Mouse (Mus musculus) CH12.LX (cell line): ENCODE measurements around the gene Zswim8. TPM values are rescaled to one million over a fixed set of nuclear protein-coding genes. Genes with fewer than 3 reads are reported as not detected.

Source experiments
- DNase-seq: peaks from one replicate; pipeline ENCODE4 v3.0.0-alpha.2; 2013; ENCODE audit errors: extremely low read depth
- H3K27ac ChIP-seq: 2 replicates; pipeline ENCODE4 v1.5.1; 2012; ENCODE audit warnings: low read depth, mild to moderate bottlenecking, control low read depth, moderate library complexity; ENCODE audit not compliant: insufficient read depth
- H3K27me3 ChIP-seq: replicated peaks from 2 replicates; pipeline ENCODE3; 2012; ENCODE audit warnings: inconsistent platforms
- H3K36me3 ChIP-seq, 2 experiments: replicated peaks in 1 of 2; 2 replicates each; pipeline versions ENCODE3 to v1.6.1; 2012; ENCODE audit warnings: inconsistent platforms in 1 of 2, low read length in 1 of 2, mild to moderate bottlenecking in 1 of 2, mixed read lengths in 1 of 2, moderate library complexity in 1 of 2; ENCODE audit not compliant: control insufficient read depth in 1 of 2, insufficient read depth in 1 of 2
- H3K4me1 ChIP-seq, 2 experiments: 2 replicates each; pipeline ENCODE4 v1.6.1; 2012; ENCODE audit warnings: inconsistent platforms in 1 of 2, moderate library complexity in 1 of 2; ENCODE audit not compliant: insufficient read depth in 2 of 2, control insufficient read depth in 1 of 2
- H3K4me2 ChIP-seq: 2 replicates; pipeline ENCODE4 v1.6.1; 2012; ENCODE audit warnings: low read depth, mild to moderate bottlenecking, control low read depth; ENCODE audit not compliant: poor library complexity, insufficient read depth, severe bottlenecking
- H3K4me3 ChIP-seq, 3 experiments: fragments of 150-350 bp in 1 of 3; sonication (generic) in 1 of 3; replicated peaks in 1 of 3; 2 replicates each; pipeline versions ENCODE3 to v1.5.1; 2011 to 2012; ENCODE audit warnings: low read depth in 2 of 3, low read length in 2 of 3, mild to moderate bottlenecking in 2 of 3, moderate library complexity in 2 of 3, control low read depth in 1 of 3, improper control_type of control experiment in 1 of 3, inconsistent platforms in 1 of 3, mixed read lengths in 1 of 3; ENCODE audit not compliant: poor library complexity in 1 of 3
- H3K79me2 ChIP-seq: replicated peaks from 2 replicates; pipeline ENCODE4 v1.6.1; 2012; ENCODE audit warnings: mild to moderate bottlenecking, moderate library complexity; ENCODE audit not compliant: control insufficient read depth, poor library complexity, insufficient read depth, severe bottlenecking; ENCODE audit errors: extremely low read depth
- H3K9ac ChIP-seq: 2 replicates; pipeline ENCODE4 v1.6.1; 2012; ENCODE audit warnings: low read depth, mild to moderate bottlenecking, control low read depth, moderate library complexity; ENCODE audit not compliant: insufficient read depth
- H3K9me3 ChIP-seq: replicated peaks from 2 replicates; pipeline ENCODE3; 2012; ENCODE audit warnings: low read length, inconsistent platforms, mixed read lengths
- BHLHE40 ChIP-seq: IDR thresholded peaks from 2 replicates; pipeline ENCODE4 v1.6.1; 2011; ENCODE audit warnings: mild to moderate bottlenecking, low read depth, low read length, improper control_type of control experiment
- CHD1 ChIP-seq: IDR thresholded peaks from 2 replicates; pipeline ENCODE4 v1.6.1; 2012; ENCODE audit warnings: low read depth, low read length, improper control_type of control experiment, inconsistent platforms
- CTCF ChIP-seq, 2 experiments: IDR thresholded peaks in 1 of 2; conservative IDR thresholded peaks in 1 of 2; 2 replicates each; pipeline ENCODE4 v1.5.1; 2011 to 2012; ENCODE audit warnings: low read depth in 2 of 2, low read length in 2 of 2, improper control_type of control experiment in 1 of 2, inconsistent platforms in 1 of 2, mild to moderate bottlenecking in 1 of 2, moderate library complexity in 1 of 2
- E2F4 ChIP-seq: IDR thresholded peaks from 2 replicates; pipeline ENCODE4 v1.6.1; 2011; ENCODE audit warnings: low read depth, low read length, improper control_type of control experiment; ENCODE audit not compliant: insufficient replicate concordance
- EP300 ChIP-seq: IDR thresholded peaks from 2 replicates; pipeline ENCODE4 v1.6.1; 2011; ENCODE audit warnings: low read length, improper control_type of control experiment
- ETS1 ChIP-seq: conservative IDR thresholded peaks from 2 replicates; pipeline ENCODE4 v1.6.1; 2012; ENCODE audit warnings: low read depth, mild to moderate bottlenecking, inconsistent platforms, low read length, improper control_type of control experiment, moderate library complexity
- GABPA ChIP-seq: IDR thresholded peaks from 2 replicates; pipeline ENCODE4 v1.6.1; 2012; ENCODE audit warnings: low read depth, low read length, improper control_type of control experiment, inconsistent platforms; ENCODE audit not compliant: insufficient replicate concordance
- HCFC1 ChIP-seq: IDR thresholded peaks from 2 replicates; pipeline ENCODE4 v1.6.1; 2012; ENCODE audit warnings: low read depth, mild to moderate bottlenecking, inconsistent platforms, low read length, improper control_type of control experiment
- JUN ChIP-seq: IDR thresholded peaks from 2 replicates; pipeline ENCODE4 v1.6.1; 2011; ENCODE audit warnings: low read depth, mild to moderate bottlenecking, low read length, improper control_type of control experiment, moderate library complexity; ENCODE audit not compliant: insufficient read depth
- KAT2A ChIP-seq: IDR thresholded peaks from 2 replicates; pipeline ENCODE4 v1.6.1; 2012; ENCODE audit warnings: low read length, improper control_type of control experiment, inconsistent platforms; ENCODE audit not compliant: insufficient replicate concordance
- MAFK ChIP-seq: IDR thresholded peaks from 2 replicates; pipeline ENCODE4 v1.6.1; 2011; ENCODE audit warnings: low read length, improper control_type of control experiment; ENCODE audit not compliant: insufficient replicate concordance
- MAX ChIP-seq: IDR thresholded peaks from 2 replicates; pipeline ENCODE4 v1.6.1; 2011; ENCODE audit warnings: low read length, improper control_type of control experiment
- MAZ ChIP-seq: IDR thresholded peaks from 2 replicates; pipeline ENCODE4 v1.6.1; 2012; ENCODE audit warnings: low read depth, mild to moderate bottlenecking, inconsistent platforms, low read length, improper control_type of control experiment, moderate library complexity
- MYC ChIP-seq: IDR thresholded peaks from 2 replicates; pipeline ENCODE4 v1.6.1; 2011; ENCODE audit warnings: low read depth, mild to moderate bottlenecking, improper control_type of control experiment, low read length
- NELFE ChIP-seq: IDR thresholded peaks from 2 replicates; pipeline ENCODE4 v1.6.1; 2011; ENCODE audit warnings: low read depth, low read length, improper control_type of control experiment
- PAX5 ChIP-seq: IDR thresholded peaks from 2 replicates; pipeline ENCODE4 v1.6.1; 2012; ENCODE audit warnings: low read length, inconsistent platforms, mixed read lengths
- POLR2A ChIP-seq: IDR thresholded peaks from 2 replicates; pipeline ENCODE4 v1.6.1; 2011; ENCODE audit warnings: low read depth, mild to moderate bottlenecking, improper control_type of control experiment, low read length
- POLR2AphosphoS2 ChIP-seq: IDR thresholded peaks from 2 replicates; pipeline ENCODE4 v1.6.1; 2011; ENCODE audit warnings: low read depth, low read length, improper control_type of control experiment
- RCOR1 ChIP-seq: conservative IDR thresholded peaks from 2 replicates; pipeline ENCODE4 v1.6.1; 2012; ENCODE audit warnings: low read depth, mild to moderate bottlenecking, inconsistent platforms, low read length, improper control_type of control experiment
- SMC3 ChIP-seq: IDR thresholded peaks from 2 replicates; pipeline ENCODE4 v1.6.1; 2011; ENCODE audit warnings: low read depth, low read length, improper control_type of control experiment
- TCF12 ChIP-seq: IDR thresholded peaks from 2 replicates; pipeline ENCODE4 v1.6.1; 2014; ENCODE audit warnings: low read depth, mild to moderate bottlenecking, inconsistent platforms, low read length, improper control_type of control experiment
- UBTF ChIP-seq: IDR thresholded peaks from 2 replicates; pipeline ENCODE4 v1.6.1; 2012; ENCODE audit warnings: low read depth, mild to moderate bottlenecking, inconsistent platforms, low read length, improper control_type of control experiment, moderate library complexity
- USF1 ChIP-seq: IDR thresholded peaks from 2 replicates; pipeline ENCODE4 v1.6.1; 2014; ENCODE audit warnings: low read depth, mild to moderate bottlenecking, inconsistent platforms, low read length, improper control_type of control experiment
- USF2 ChIP-seq: conservative IDR thresholded peaks from 2 replicates; pipeline ENCODE4 v1.6.1; 2011; ENCODE audit warnings: low read depth, low read length, improper control_type of control experiment
- ZMIZ1 ChIP-seq: IDR thresholded peaks from 2 replicates; pipeline ENCODE4 v1.6.1; 2012; ENCODE audit warnings: low read depth, mild to moderate bottlenecking, inconsistent platforms, low read length, improper control_type of control experiment
- dilution Hi-C: fragments of 300-500 bp; cut with MboI; formaldehyde crosslinking; loops from 2 replicates; pipeline ENCODE4 v1.14.3; 2020; ENCODE audit warnings: low sequenced_read_pairs; ENCODE audit not compliant: extremely low pct_unique_long_range_greater_than_20kb, extremely low pct_ligation_motif_present
- in situ Hi-C: fragments of 300-500 bp; cut with MboI; formaldehyde crosslinking; loops from 3 replicates; pipeline ENCODE4 v1.14.3; 2019; ENCODE audit warnings: low sequenced_read_pairs, low pct_ligation_motif_present, low pct_unique_long_range_greater_than_20kb, mixed read lengths
- polyA plus RNA-seq: library from polyadenylated mRNA; unstranded; fragments of >175 nt; gene quantifications from 2 replicates; pipeline ENCODE4 v1.2.1, GENCODE M21; 2012; ENCODE audit warnings: low read depth; ENCODE audit not compliant: insufficient read length
- total RNA-seq, 2 experiments: library from RNA; depleted of rRNA; stranded (reverse); fragments of 300-350 nt in 1 of 2; fragments of >200 nt in 1 of 2; gene quantifications; 2 replicates each; pipeline ENCODE4 v1.2.3; 2012 to 2014

Zswim8 gene
- total and polyA plus RNA-seq, 3 experiments = 9.5 to 39.6 (median 22.6) TPM

DNA sequence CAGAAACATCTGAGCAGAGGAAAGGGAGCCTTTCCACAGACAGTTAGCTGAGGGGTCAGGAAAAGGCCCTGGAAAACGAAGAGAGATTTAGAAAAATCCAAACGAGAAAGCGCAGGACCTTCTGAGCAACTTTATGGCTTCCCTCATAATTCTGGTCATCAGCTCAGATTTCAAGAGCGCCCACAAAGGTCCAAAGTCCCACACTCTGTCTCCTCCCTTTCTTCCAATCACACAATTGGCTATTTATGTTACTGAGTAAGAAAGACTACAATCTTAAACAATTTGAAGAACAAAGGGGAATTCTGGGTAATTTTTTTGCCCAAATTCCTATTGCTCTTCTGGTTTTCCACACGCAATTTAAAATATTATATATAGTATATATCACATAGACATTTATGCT is 43.2 kb downstream of the Zswim8 start:
- no peak for DNase-seq
- H3K27ac ChIP-seq = no peak overlapping the region

DNA sequence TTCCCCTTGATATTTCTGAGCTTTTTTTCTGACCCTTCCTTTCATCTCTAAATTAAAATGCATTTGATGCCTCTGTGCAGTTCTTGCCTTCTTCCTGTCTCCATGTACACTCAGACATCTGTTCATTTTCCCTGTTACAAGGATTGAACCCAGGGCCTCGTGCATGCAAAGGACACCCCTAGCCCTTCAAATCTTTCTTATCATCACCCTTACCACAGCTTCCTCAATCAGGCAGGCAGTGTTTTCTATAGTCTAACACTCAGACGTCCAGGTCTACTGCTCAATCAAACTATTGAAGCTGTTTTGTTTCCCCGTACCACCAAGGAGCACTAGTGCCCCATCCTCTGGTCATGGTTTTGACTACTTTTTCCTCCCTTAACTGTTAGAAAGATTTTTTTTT is 46.4 kb downstream of the Zswim8 start:
- DNase-seq = no peak

More for the DNA sequence above, 43.2 kb downstream of the Zswim8 start:
- no peak for TF ChIP-seq NELFE
- no peak for TF ChIP-seq E2F4
- no peak for TF ChIP-seq ETS1
- no peak for TF ChIP-seq MYC
- no peak for TF ChIP-seq UBTF
- TF ChIP-seq MAZ = no peak
- no peak for TF ChIP-seq POLR2A
- no peak for TF ChIP-seq ZMIZ1
- TF ChIP-seq PAX5 = no peak
- TF ChIP-seq HCFC1 = no peak
- TF ChIP-seq SMC3 = no peak
- TF ChIP-seq USF1 = no peak
- no peak for TF ChIP-seq JUN
- TF ChIP-seq TCF12 = no peak
- TF ChIP-seq MAX = no peak
- TF ChIP-seq USF2 = no peak
- TF ChIP-seq, all 38 proteins: peak for 0
- in situ Hi-C loops = no loop called here
- H3K36me3 ChIP-seq = peaks cover 12 to 73% of the 10 kb centered on the region in 2 experiments
- dilution Hi-C loops = no loop called here
- H3K9ac ChIP-seq = no peak overlapping the region
- H3K4me1 ChIP-seq = no peaks in the 10 kb centered on the region
- H3K27me3 ChIP-seq = no peaks in the 10 kb centered on the region
- no peak overlapping the region for H3K4me3 ChIP-seq
- no peaks in the 10 kb centered on the region for H3K79me2 ChIP-seq
- no peak overlapping the region for H3K4me2 ChIP-seq
- no peaks in the 10 kb centered on the region for H3K9me3 ChIP-seq

More for the DNA sequence above, 46.4 kb downstream of the Zswim8 start:
- TF ChIP-seq CHD1 (no peak), KAT2A (no peak), EP300 (no peak), POLR2AphosphoS2 (no peak), USF2 (no peak), RCOR1 (no peak), CTCF (conservative IDR thresholded peaks at IDR 0.05 in 1 of 2, IDR thresholded peaks at IDR 0.05 in 1 of 2; ENCODE audit: low read depth in 2 of 2, low read length in 2 of 2) (no peak), MAFK (no peak), BHLHE40 (no peak), GABPA (no peak)
- in situ Hi-C loops (no loop called here), dilution Hi-C loops (no loop called here)
- H3K4me3 ChIP-seq = no peak overlapping the region
- H3K4me2 ChIP-seq = no peak overlapping the region
- no peaks in the 10 kb centered on the region for H3K9me3 ChIP-seq
- no peaks in the 10 kb centered on the region for H3K27me3 ChIP-seq
- H3K36me3 ChIP-seq = peaks cover 26 to 73% of the 10 kb centered on the region in 2 experiments
- no peaks in the 10 kb centered on the region for H3K79me2 ChIP-seq
- no peak overlapping the region for H3K27ac ChIP-seq
- H3K9ac ChIP-seq = no peak overlapping the region
- H3K4me1 ChIP-seq = no peaks in the 10 kb centered on the region
